Mouse (Mus musculus): ENCODE results near the gene Szrd1.

- TF ChIP-seq POLR2A (IDR thresholded peaks at IDR 0.05; ENCODE audit: borderline replicate concordance, insufficient read depth, low read length) (no peak), CTCF (IDR thresholded peaks at IDR 0.05; ENCODE audit: borderline replicate concordance, insufficient read depth, low read depth, low read length) (no peak)
Observed at GRCm38 (mm10) chr4:141163729-141164128, 24.2 kb upstream of the Szrd1 start.

Measured in cerebellum, adult 2 months (tissue).